Mouse (Mus musculus): Measurements from ENCODE around the gene Ahsa2. TPM values are rescaled to one million over a fixed set of nuclear protein-coding genes. Genes with fewer than 3 reads are reported as not detected.
"Not testable (repeated sequence)": the region's sequence is repeated elsewhere in the genome, so short reads cannot be mapped to it uniquely, and the experiment has no call there.

Ahsa2 gene
- polyA plus RNA-seq, 1 experiment from 2014 or later, result 143 TPM

DNA sequence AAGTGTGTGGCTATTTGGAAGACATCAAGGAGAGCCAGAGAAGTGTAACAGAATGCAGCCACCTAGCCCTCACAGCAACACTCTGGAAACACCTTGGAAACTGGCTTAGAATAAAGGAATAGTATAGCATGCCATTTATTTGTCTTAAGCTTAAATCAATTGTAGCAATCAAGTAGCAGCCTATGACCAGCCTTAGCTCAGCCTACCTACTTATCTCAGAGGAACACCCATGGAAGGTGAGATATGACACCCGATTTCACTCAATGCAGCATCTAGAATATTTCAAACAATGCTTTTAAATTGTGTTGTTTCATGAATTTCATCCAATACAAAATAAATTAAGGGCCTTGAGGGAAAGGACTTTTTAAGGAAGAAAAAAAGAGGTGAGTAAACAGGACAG is 7.9 kb downstream of the Ahsa2 start:
- Histone ChIP-seq H3K4me3 (no peak overlapping the region), H3K9ac (no peak overlapping the region), H3K27ac (no peak overlapping the region), H3K4me2 (replicated peaks) (no peak overlapping the region), H3K27me3 (no peaks in the 10 kb centered on the region), H3K9me3 (replicated peaks) (no peaks in the 10 kb centered on the region), H3K36me3 (peaks cover 87% of the 10 kb centered on the region), H3K4me1 (peaks cover under 1% of the 10 kb centered on the region; the same call in 1 of the 2 replicates)
- no peak for ATAC-seq (ENCODE audit: low FRiP score)
- 89% methylated on average over 1 of the region's 1 CpGs for WGBS

DNA sequence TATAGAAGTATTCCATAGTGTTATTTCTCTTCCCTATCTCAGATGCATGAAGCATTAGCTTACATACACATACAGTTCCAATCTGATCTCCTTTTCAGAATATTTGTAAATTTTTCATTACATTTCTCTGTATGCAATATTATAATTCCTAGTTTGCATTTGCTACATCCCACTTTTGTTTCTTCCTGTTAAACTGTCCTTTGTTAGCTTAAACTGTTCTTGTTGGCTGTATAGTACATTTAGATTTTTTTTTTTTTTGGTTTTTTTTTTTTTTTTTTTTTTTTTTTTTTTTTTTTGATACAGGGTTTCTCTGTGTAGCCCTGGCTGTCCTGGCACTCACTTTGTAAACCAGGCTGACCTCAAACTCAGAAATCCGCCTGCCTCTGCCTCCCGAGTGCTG is 32.0 kb downstream of the Ahsa2 start:
- H3K27ac ChIP-seq; ATAC-seq (ENCODE audit: low FRiP score); H3K4me3 ChIP-seq; H3K4me1 ChIP-seq; H3K9ac ChIP-seq; H3K4me2 ChIP-seq (replicated peaks); H3K27me3 ChIP-seq; H3K9me3 ChIP-seq (replicated peaks): not testable (repeated sequence)
- H3K36me3 ChIP-seq, result peaks cover 24% of the 10 kb centered on the region
- 95% methylated on average over 2 of the region's 2 CpGs for WGBS

Small RNAs within 50 kb of the gene (microRNA-seq; reads per million reads assigned to microRNA genes)
- gene Gm47279, result not detected

Other genes with a start within 250 kb of the Ahsa2 start
- gene Xpo1, start 242.0 kb downstream of the Ahsa2 start, polyA plus RNA-seq (2016; fragmentation: Nextera tagmentation; extraction: Ambion mirVana), result 149 and 159 TPM in 2 replicates
- 29.1 and 34.0 TPM in 2 replicates for gene Usp34, start 191.1 kb downstream of the Ahsa2 start, polyA plus RNA-seq (2016; fragmentation: Nextera tagmentation; extraction: Ambion mirVana)
- not detected in 2 replicates for gene 1700093K21Rik, start 23.1 kb upstream of the Ahsa2 start, polyA plus RNA-seq (2016; fragmentation: Nextera tagmentation; extraction: Ambion mirVana)
- 90.0 and 95.1 TPM in 2 replicates for gene 0610010F05Rik, start 135.6 kb upstream of the Ahsa2 start, polyA plus RNA-seq (2016; fragmentation: Nextera tagmentation; extraction: Ambion mirVana)
- gene Pus10, start 167.6 kb upstream of the Ahsa2 start, polyA plus RNA-seq (2016; fragmentation: Nextera tagmentation; extraction: Ambion mirVana), result 20.9 and 22.2 TPM in 2 replicates
- 48.2 and 51.0 TPM in 2 replicates for gene Pex13, start 167.9 kb upstream of the Ahsa2 start, polyA plus RNA-seq (2016; fragmentation: Nextera tagmentation; extraction: Ambion mirVana)